Mouse (Mus musculus): Measurements from ENCODE around the gene Ttyh2.

Gene Ttyh2

DNA sequence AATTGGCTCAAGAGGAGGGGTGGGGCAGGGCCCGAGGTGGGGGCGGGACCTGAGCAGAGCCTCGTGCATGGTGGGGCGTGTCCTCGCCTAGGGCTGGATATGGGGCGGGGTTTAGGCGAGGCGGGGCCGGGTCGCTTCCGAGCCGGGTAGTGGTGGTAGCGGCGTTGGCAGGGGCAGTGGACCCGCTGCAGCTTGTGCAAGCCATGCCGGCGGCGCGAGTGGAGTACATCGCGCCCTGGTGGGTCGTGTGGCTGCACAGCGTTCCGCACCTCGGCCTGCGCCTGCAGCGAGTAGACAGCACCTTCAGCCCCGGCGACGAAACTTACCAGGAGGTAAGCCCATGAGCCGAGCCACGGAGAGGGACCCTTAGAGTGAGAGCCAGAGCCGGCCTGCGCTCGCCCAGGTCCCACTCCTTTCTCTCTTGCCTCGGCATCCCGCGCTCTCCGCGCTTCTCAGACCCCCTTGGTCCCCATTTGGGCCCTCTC lies at the start of gene Ttyh2:
Gene Ttyh2, plus strand, starts transcription at position 91 of the 485 bp plus-strand sequence.
- DNase-seq = peak; percentile 54

DNA sequence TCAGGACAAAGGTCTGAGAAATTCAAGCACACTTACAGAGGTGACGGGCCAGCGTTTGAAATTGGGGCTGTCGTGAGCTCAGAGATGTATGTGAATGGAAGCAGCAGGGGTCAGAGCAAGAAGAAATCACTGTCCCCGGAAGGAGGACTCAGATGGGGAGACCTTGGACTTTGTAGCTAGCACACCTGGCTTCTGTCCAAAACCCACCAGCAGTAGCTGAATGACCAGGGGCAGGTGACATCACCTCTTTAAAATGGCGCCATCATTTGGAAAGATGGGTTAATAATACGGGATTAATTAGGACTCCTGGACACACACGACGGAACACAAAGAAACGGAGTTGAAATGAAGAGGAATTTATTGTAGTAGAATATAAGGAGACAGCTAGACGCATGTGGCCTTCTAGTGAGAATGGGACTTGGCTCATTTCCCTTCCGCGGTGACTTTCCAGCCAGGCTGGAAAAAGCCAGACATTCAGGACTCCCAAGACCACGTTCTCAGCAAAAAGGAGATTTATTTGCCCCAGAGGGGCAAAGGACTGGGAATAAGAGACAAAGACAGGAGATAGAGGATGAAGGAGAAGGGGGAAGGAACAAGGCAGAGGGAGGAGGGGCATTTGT lies 49.0 kb upstream of the Ttyh2 start:
- no peak for DNase-seq

DNA sequence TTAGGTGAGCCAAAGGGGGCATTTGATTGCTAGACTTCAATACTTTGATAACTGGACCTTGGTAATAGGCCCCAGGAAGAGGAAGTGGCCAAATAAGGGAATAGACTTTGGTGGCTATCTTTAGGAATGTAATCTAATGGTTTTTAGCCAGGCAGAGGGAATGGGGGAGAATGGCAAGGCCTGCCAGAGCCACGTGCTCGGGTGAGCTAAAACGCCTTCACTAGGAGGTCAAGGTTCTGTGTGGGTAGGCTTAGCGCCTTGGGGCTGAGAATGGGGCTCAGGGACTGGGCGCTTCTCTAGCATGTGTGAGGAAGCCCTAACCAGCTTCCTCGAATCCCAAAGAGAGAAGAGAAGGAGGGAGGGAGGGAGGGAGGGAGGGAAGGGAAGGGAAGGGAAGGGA lies 48.2 kb upstream of the Ttyh2 start:
- DNase-seq = no peak

DNA sequence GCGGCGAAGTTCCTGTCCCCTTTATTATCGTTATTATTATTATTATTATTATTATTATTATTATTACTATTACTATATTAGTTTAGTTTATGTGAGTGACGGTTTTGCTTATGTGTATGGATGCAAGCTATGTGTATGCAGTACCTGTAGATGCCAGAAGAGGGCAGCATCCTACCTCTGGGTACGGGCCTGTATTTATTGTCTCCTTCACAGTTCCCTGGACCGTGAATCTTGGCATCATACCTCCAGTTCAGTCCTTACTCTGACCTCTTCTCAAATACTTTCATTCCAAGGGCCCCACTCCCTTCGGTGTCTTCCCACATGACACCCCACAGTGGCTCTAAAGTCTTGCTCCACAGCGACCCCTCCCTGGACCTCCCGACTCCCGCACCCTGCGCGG lies 47.2 kb upstream of the Ttyh2 start:
- no peak for DNase-seq

DNA sequence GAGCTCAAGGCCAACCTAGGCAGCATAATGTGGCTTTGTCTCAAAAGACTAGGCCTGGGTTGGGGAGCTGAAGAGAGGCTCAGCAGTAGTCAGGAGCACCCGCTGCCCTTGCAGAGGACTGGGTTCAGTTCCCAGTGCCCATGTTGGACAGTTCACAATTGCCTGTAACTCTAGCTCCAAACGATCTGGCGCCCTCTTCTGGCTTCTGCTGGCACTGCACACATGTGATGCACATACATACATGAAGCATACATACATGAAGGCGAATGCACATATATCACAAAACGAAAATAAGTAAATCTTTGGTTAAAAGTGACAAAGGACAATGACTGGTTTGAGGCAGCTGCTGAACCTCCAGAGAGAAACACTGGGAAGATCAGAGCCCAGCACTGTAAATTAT lies 45.2 kb upstream of the Ttyh2 start:
- DNase-seq = no peak

DNA sequence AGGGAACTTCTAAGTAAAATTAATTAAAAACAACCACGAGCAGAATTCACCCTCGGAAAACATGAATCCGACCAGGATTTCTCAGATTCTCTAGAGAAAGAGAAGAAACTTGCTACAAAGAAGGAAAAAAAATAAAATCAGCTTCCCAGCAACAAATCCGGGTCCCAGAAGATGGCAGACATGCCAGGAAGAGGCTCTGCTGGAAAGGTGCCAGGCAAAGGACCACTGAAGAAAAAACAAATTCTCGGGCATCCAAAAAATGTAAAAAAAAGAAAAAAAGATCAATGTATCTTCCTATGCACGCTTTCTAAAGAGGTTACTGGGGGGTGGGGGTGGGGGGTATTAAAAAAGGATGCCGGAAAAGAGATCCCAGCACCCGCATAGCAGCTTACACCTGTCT lies 43.0 kb upstream of the Ttyh2 start:
- DNase-seq = peak; percentile 39

DNA sequence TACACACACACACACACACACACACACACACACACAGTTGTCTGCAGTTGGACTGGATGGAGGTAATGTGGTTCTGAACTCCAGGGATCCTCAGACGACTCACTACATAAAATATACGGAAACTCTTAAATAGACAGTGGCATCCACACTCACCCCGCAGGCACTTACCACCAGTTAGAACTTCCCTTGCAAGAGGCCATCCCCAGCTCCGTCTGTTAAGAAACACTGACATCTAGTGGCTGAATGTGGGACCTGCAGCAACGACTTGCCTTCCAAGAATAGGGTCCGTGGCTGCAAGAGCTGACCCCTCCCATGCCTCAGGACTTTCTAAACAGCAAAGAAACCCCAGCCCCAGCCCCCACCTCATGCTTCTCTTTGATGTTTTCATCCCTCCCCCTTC lies 38.9 kb upstream of the Ttyh2 start:
- peak; percentile 93 for DNase-seq

DNA sequence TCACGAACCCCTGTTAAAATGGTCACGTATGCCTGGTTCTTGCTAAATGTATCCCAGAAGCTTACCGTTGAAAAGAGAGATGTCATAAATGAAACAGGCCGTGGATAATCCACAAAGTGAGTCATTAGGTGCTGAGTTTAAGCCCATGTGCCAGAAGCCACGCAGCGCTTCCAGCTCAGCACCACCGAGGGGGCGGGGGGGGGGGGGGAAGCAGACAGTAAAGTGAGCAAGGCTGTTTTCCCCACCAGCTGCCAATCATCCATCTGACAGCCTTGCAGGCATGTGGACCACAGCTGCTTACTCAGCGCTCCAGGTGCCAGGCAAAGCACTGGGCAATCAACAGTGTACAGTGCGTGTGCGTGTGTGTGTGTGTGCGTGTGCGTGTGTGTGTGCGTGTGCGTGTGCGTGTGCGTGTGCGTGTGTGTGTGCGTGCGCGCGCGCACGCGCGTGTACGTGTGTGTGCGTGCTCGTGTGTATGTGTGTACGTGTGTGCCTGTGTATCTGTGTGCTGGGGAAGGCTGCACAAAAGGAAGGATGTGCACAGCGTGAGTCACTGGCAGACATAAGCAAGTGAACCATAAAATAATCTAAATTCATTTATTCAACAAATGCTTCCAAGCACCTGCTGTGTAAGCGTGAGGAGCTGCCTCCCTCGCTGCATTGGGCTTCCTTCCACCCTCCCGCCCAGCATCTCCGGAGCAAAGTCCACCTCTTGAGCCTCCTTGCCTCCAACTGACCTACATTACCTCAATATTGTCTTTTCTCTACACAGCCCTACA lies 38.3 kb upstream of the Ttyh2 start:
- DNase-seq = no peak

DNA sequence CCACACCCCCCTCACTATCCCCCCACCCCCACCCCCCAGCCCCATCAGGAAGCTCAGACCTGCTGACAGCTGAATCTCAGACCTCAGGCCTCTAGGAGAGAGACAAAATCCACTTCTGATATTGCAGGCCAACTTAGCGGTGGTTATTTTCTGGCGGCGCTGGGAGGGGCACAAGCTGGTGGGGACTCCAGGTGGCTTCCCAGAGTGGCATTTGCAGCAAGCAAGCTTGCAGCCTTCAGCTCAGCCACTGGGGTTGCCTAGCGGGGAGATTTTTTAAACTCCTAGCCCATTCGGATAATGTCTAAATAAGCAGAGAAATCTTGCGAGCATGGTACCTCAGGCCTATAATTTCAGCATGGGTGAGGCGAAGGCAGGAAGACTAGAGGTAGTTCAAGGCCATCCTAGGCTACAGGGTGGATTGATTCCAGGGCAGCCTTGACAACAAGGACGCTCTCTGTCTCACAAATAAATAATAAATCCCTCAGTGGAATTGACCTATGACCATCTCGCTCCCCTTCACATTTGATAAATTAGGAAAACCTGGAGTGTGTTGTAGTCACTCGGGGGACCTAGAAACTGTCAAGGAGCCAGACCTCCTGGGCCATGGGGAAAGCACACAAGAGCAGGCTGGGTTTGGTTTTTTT lies 36.5 kb upstream of the Ttyh2 start:
- no peak for DNase-seq

DNA sequence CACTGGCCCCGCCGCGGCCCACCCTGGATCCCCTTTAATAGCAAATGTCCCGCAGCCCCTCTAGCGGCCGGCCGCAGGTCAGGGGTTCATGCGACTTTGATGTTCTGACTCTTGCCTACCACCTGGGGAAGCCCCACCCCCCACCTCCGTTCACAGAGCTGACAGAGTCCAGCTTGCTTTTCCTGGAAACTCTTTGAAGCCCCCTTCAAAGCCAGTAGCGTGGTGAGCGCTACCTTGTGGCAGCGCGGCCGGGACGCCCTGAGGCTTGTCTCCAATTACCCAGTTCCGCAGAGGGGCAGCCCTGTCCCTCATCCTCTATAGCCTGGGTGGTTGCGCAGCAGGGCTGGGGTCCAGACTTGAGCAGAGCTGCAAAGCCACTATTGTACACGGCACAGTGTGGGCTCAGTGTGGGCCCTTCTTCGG lies 35.5 kb upstream of the Ttyh2 start:
- DNase-seq = no peak

DNA sequence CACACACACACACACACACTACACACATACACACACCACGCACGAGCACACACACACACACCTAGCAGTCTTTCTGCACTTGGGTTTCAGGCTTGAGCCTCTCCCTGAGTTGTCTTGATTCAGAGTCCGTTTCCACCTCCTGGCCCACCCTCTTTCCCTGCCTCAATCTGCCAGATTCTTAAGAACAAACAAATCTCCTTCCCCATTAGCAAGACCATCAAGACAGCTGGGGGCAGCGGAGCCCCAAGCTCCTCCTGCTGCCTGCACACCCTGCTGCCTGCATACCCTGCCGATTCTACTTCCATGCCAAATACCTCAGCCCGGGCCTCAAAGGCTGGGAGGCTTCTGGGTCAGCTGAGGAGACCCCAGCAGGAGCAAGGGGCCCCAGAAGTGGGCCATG lies 34.6 kb upstream of the Ttyh2 start:
- no peak for DNase-seq

DNA sequence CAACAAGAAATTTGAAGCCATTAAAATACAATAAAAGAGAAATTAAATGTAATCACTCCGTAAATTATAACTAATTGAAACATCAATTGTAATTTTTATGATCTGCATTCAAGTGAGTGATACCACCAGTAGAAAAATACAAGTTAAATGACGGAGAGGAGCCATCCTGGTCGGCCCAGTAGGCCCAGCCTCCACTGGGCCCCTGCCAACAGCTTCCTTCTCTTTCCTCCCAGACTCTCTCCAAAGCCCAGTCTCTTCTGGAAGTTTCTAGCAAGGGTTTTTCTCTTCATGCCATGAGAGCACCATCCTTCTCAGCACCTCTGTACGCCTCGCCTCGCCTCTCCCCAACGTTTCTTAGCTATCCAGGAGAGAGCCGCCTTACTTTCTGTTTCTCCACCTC lies 34.1 kb upstream of the Ttyh2 start:
- DNase-seq = no peak

DNA sequence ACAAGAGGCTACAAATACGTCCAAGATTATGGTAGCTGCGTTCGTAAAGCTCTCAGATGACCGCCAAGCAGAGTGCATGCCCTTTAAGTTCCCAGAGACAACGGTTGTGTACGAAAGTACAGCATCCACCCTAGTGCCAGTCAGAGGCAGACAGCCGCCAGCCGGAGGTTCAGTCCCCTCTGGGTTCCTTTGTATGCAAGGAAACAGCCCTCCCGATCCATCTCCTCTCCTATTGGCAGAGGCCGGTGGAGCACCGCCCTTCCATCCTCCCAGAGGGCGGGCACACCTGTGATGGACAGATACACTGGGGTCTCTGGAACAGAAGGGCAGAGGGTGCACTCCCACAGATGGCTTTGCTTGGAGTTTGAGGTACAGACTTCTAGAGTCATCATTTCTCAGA lies 33.0 kb upstream of the Ttyh2 start:
- DNase-seq = no peak

DNA sequence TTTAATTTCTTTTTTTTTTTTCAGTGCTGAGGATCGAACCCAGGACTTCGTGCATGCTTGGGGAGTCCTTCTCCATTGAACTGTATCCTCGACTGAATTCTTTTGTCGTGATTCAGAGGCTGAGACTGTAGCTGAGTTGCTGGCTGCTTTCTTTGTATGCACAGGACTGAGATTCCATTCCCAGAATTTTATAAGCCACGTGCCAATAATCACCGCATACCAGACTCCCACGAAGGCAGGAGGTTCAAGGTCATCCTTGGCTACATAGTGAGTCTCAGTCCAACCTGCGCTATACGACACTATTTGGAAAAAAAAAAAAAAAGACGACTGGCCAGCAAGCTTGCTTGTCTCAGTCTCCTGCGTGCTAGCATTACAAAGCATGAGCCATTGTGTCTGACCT lies 32.3 kb upstream of the Ttyh2 start:
- DNase-seq = no peak

DNA sequence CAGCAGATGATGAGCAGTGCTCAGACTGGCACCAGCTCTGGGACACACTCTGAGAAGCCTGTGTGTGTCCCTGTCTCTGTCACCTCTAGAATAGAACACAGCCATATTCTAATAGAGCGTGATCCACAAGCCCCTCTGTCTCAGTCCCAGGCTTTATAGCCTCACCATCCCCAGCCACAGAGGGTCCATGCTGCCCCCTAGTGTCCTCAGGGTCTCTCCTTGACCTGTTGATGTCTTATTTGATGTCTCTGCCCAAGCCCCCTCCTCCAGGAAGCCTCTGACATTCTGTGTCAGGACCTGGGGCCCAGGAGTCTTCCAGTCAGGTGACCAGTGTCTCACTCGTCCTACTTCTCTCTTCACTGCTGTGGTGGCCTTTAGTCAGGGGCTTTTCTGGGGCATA lies 31.1 kb upstream of the Ttyh2 start:
- no peak for DNase-seq

DNA sequence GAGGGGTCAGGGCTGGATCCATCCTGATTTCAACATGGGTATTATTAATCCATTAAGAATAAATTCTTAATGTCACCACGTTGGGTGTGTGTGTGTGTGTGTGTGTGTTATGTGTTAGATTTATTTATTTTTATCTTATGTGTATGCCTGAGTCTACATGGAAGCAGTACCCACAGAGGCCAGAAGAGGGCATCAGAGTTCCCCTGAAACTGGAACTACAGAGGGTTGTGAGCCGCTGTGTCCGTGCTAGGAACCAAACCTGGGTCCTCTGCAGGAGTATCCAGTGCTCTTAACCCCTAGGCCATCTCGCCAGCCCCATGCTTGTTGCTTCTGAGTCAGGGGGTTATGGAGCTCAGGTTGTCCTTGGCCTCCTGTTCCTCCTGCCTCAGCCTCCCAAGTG lies 25.7 kb upstream of the Ttyh2 start:
- DNase-seq = no peak

DNA sequence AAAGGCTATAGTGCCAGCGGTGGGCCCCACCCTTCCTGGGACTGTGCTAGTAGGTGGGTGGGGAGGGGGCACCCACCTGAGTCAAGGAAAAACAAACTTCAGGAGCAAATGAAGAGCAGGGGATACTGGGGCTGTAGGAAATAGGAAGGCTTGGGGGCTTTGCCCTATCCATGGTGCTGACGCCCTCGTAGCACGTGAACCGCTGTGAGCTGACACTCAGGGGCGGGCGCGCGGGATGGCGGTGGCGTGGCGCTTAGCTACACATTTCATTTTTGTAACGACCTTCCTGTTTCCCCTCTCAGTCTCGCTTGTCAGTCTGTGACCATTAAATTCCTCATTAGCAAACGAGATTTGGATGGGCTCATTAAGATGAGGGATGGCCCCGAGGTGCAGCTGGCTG lies 22.7 kb upstream of the Ttyh2 start:
- no peak for DNase-seq

DNA sequence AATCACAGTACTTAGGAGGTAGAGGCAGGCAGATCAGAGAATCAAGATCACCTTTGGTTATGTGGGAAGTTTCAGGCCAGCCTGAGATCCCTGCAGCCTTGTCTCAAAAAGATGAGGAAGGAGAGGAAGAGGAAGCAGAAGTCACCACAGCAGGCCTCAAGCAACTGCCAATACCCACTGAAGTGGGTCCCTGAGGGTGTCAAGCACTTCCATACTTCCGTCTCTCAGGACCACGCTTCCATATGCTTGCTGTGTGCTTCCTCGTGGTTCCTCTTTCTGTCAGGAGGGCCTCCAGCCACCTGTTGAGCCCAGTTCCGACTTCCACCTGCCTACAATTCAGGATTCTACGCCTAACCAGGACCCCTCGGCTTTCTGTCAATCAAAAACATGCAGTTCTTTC lies 21.6 kb upstream of the Ttyh2 start:
- DNase-seq = no peak

DNA sequence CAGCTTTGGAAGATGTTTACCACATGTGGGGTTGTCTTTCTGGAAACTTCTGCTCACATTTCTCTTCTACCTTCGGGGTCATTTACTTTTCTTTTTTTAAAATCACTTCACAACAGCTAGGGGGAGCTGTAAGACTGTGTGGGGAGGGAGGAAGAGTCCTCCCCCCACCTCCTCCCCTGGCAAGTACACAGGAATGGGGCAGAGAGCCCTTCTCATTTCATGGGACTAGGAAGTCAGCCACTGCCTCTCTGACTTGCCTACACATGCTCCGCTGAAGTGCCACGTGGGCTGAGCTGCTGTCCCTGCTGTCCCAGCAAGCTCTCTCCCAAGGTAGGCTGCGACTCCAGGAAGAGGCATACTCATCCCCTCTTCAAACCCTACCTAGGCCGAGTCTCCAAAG lies 20.7 kb upstream of the Ttyh2 start:
- DNase-seq = no peak

DNA sequence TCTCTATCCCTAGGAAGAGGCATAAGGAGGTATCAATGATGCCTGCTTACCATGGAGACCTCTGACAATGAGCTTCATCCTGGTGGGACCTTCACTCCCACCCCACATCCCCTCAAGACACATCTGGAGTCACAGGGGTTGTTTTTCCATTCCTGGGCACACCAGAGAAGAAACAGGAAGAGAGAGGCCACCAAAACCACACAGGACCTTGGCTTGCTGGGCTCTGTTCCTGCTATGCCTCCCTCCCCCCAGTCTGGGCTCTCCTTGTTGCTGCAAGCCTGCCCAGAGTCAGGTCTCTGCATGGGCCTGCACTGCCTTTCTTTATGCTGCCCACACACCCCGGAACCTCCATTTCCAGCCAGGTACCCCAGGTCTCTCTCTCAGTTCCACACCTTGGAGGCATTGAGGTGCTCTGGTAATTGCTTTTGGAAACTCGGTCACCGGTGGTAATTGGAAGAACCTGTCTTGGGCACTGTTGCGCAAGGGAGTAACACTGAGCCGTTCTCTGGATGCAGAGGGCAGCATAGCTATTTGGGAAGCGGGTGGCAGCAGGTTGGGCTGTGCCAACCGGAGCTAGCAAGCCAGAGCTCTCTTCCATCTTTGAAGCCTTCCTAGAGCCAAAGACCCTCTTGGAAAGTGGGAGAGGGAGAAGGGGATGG lies 19.8 kb upstream of the Ttyh2 start:
- no peak for DNase-seq

DNA sequence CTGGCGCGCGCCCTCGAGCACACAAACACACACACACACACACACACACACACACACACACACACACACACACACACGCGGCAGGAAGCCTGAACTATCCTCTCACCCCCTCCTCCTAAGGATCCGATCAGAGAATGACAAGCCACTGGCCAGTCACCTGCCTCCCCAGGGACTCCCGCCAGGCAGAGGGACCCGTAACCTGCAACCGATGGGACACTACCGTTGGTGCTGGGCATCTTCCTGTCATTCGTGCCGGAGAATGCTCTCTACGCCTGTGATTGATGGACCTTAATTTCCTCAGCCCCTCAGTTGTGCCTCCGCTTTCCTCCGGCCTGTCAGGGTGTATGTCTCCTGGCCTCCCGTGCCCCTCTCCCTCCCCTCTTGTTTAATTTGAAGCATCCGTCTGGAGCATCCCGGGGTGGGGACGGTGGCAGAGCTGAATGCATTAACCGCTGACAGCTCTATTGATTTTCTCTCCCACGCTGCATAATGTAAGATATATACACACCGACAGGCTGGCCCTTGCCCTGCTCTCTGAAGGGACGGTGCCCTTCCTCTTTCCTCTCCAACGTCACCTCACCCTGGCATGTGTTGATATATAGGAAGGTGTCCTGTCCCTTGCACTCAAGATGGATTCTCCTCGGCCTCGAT lies 18.1 kb upstream of the Ttyh2 start:
- no peak for DNase-seq

DNA sequence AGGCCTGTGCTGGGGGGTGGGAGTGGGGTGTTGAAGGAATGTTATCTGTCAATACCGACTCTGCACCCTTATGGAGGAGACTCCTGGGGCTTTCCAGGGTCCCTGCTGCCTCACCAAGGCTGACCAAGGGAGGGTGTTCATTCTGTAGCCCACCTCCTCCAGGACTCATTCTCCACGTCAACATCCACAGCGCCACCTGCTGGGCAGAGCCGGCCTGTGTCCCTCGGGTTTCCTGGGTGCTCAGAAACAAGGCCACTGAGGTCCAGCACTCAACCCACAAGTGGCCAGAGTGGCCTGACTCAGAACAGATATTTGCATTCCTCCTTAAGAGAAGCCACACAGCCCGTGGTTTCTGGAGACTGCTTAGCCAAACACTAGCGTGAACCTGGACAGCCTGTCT lies 17.5 kb upstream of the Ttyh2 start:
- peak; percentile 91 for DNase-seq

DNA sequence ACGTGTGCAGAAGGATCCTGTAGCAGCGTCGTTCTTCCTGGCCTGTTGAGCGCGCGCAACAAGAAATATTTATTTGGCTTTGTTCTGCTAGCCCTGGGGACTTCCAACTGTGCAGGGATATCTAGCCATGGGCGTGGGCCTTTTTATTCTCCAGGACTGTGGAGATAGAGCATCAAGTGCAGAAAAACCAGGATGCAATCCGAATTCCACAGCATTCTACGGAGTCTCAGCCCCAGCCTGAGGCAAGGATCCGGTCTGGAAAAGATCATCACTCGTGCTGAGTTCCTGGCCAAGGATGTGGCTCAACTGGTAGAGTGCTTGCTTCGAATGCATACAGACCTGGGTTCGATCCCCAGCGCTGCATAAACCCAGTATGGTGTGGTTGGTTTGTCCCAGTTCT lies 13.1 kb upstream of the Ttyh2 start:
- DNase-seq = no peak

All from right cerebral cortex, postnatal 4 days (tissue).